Mouse (Mus musculus): ENCODE data around the gene Fgfr2. TPM values are rescaled to one million over a fixed set of nuclear protein-coding genes. Genes with fewer than 3 reads are reported as not detected.
A peak's percentile ranks its signal among the peaks of the same experiment; 100 is the strongest.

The Fgfr2 gene
- polyA plus RNA-seq, 1 experiment from 2014 or later: 123 TPM

- WGBS: 76% methylated on average over 4 of the region's 4 CpGs
- Histone ChIP-seq H3K4me1 (peaks cover 50% of the 10 kb centered on the region), H3K4me3 (no peak overlapping the region), H3K27ac (no peak overlapping the region), H3K9me3 (no peaks in the 10 kb centered on the region), H3K36me3 (no peaks in the 10 kb centered on the region), H3K9ac (no peak overlapping the region), H3K27me3 (0 out of 2 replicates have a peak, but pooled peaks cover 5% of the 10 kb centered on the region), H3K4me2 (replicated peaks) (no peak overlapping the region)
- ATAC-seq (ENCODE audit: low FRiP score, low read depth): no peak
Observed at GRCm38 (mm10) chr7:130323766-130324165, 2799.4 kb downstream of the Fgfr2 start.

- Histone ChIP-seq H3K4me2 (replicated peaks) (no peak overlapping the region), H3K27me3 (no peaks in the 10 kb centered on the region), H3K9ac (no peak overlapping the region), H3K36me3 (no peaks in the 10 kb centered on the region), H3K4me3 (no peak overlapping the region), H3K4me1 (peaks cover 19% of the 10 kb centered on the region), H3K9me3 (no peaks in the 10 kb centered on the region), H3K27ac (peak overlapping the region; percentile 4; the same call in 1 of the 2 replicates)
- WGBS: 44% methylated on average over 8 of the region's 8 CpGs
- ATAC-seq (ENCODE audit: low FRiP score, low read depth): 0 out of 2 replicates have a peak, but pooled peaks have one; percentile 48
Observed at GRCm38 (mm10) chr7:130319799-130320556, 2803.2 kb downstream of the Fgfr2 start.

- Histone ChIP-seq H3K36me3 (no peaks in the 10 kb centered on the region), H3K4me2 (replicated peaks) (no peak overlapping the region), H3K27ac (no peak overlapping the region), H3K9ac (no peak overlapping the region), H3K9me3 (no peaks in the 10 kb centered on the region), H3K4me1 (peaks cover 9% of the 10 kb centered on the region), H3K4me3 (no peak overlapping the region), H3K27me3 (no peaks in the 10 kb centered on the region)
- ATAC-seq (ENCODE audit: low FRiP score, low read depth): no peak
- 84% methylated on average over 3 of the region's 3 CpGs for WGBS
Observed at GRCm38 (mm10) chr7:130316294-130316693, 2806.9 kb downstream of the Fgfr2 start.

- Histone ChIP-seq H3K4me3 (no peak overlapping the region), H3K27ac (no peak overlapping the region), H3K9me3 (no peaks in the 10 kb centered on the region), H3K27me3 (no peaks in the 10 kb centered on the region), H3K9ac (no peak overlapping the region), H3K4me1 (peaks cover 8% of the 10 kb centered on the region), H3K36me3 (no peaks in the 10 kb centered on the region), H3K4me2 (replicated peaks) (no peak overlapping the region)
- WGBS: 71% methylated on average over 6 of the region's 6 CpGs
- ATAC-seq (ENCODE audit: low FRiP score, low read depth): no peak
Observed at GRCm38 (mm10) chr7:130315221-130315620, 2807.9 kb downstream of the Fgfr2 start.

- ATAC-seq (ENCODE audit: low FRiP score, low read depth): no peak
- WGBS: 98% methylated on average over 6 of the region's 6 CpGs
- Histone ChIP-seq H3K9me3 (no peaks in the 10 kb centered on the region), H3K36me3 (no peaks in the 10 kb centered on the region), H3K9ac (no peak overlapping the region), H3K27me3 (no peaks in the 10 kb centered on the region), H3K27ac (no peak overlapping the region), H3K4me2 (replicated peaks) (no peak overlapping the region), H3K4me3 (no peak overlapping the region), H3K4me1 (peaks cover 2% of the 10 kb centered on the region)
Observed at GRCm38 (mm10) chr7:130314658-130315057, 2808.5 kb downstream of the Fgfr2 start.

DNA sequence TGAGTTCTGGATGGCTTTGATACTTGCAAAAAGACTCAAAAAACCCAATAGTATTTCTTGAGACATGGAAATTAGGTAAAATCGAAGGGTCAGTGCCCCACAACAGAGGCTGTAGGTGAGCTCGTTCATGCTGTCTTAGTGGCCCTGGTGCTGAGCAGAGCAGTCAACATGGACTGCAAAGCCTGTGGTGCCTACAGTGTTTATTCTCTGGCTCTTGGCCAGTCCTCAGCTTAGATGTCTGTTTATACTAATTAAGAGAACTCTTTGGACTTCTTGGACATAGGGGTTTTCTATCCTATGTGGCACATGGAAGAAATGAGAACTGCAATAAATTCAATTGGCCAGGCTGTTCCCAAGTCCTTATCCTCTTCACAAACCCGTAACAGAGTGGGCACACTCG is 2811.8 kb downstream of the Fgfr2 start:
- Histone ChIP-seq H3K9me3 (no peaks in the 10 kb centered on the region), H3K36me3 (no peaks in the 10 kb centered on the region), H3K4me3 (no peak overlapping the region), H3K4me1 (no peaks in the 10 kb centered on the region), H3K27me3 (no peaks in the 10 kb centered on the region), H3K9ac (no peak overlapping the region), H3K27ac (no peak overlapping the region), H3K4me2 (replicated peaks) (no peak overlapping the region)
- no peak for ATAC-seq (ENCODE audit: low FRiP score, low read depth)
- WGBS: 83% methylated on average over 4 of the region's 4 CpGs

- ATAC-seq (ENCODE audit: low FRiP score, low read depth): no peak
- no peak overlapping the region for H3K27ac ChIP-seq
- H3K36me3 ChIP-seq: no peaks in the 10 kb centered on the region
- H3K4me2 ChIP-seq (replicated peaks): no peak overlapping the region
- H3K27me3 ChIP-seq: no peaks in the 10 kb centered on the region
- H3K9me3 ChIP-seq: no peaks in the 10 kb centered on the region
- WGBS: 88% methylated on average over 2 of the region's 2 CpGs
- H3K4me1 ChIP-seq: no peaks in the 10 kb centered on the region
- H3K4me3 ChIP-seq: no peak overlapping the region
- no peak overlapping the region for H3K9ac ChIP-seq
Observed at GRCm38 (mm10) chr7:130309180-130309579, 2814.0 kb downstream of the Fgfr2 start.

DNA sequence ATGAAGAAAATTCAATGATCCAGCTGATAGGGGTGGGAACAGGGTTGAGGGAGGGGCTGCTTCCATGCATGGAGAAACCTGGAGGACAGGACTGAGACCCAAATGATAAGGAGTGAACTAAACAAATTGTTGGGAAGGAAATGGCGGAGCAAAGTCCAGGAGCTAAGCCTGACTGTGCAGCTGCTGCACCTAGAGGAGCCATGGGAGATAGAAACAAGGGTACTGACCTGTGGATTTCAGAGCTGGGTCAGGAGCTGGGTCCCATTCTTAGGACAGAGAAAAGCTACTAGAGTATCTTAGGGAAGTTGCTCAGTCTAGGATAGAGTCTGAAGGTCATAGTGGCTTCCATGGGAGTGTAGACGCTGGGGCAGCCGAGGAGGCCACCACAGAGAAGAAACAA is 2816.1 kb downstream of the Fgfr2 start:
- H3K4me3 ChIP-seq: no peak overlapping the region
- no peak overlapping the region for H3K4me2 ChIP-seq (replicated peaks)
- WGBS: 90% methylated on average over 3 of the region's 3 CpGs
- H3K9me3 ChIP-seq: no peaks in the 10 kb centered on the region
- H3K36me3 ChIP-seq: no peaks in the 10 kb centered on the region
- no peak overlapping the region for H3K27ac ChIP-seq
- H3K4me1 ChIP-seq: 0 out of 2 replicates have a peak, but pooled peaks cover 6% of the 10 kb centered on the region
- no peak overlapping the region for H3K9ac ChIP-seq
- H3K27me3 ChIP-seq: no peaks in the 10 kb centered on the region
- ATAC-seq (ENCODE audit: low FRiP score, low read depth): no peak

DNA sequence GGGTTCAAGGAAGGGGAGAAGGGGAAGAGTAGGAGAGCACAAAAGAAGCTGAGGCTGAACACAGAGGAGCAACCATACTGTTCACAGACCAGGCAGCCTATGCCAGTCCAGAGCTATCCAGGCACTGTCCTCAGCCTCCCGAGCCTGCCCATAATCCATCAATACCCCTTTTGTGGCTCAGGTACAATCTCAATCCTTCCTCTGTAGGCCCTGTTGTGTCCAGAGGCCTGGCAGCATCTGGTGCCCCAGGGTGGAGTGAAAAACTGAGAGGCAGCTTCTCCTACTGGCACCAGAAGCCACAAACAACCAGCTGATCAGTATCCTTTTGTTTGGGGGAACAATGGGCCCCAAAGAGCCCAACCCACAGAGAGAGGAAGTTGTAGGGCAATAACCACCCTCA is 2818.5 kb downstream of the Fgfr2 start:
- Histone ChIP-seq H3K4me1 (peaks cover 7% of the 10 kb centered on the region; the same call in 1 of the 2 replicates), H3K27ac (no peak overlapping the region), H3K9me3 (no peaks in the 10 kb centered on the region), H3K36me3 (no peaks in the 10 kb centered on the region), H3K9ac (no peak overlapping the region), H3K27me3 (no peaks in the 10 kb centered on the region), H3K4me2 (replicated peaks) (no peak overlapping the region), H3K4me3 (no peak overlapping the region)
- no peak for ATAC-seq (ENCODE audit: low FRiP score, low read depth)
- WGBS: 83% methylated on average over 1 of the region's 1 CpGs

- no peaks in the 10 kb centered on the region for H3K36me3 ChIP-seq
- WGBS: 49% methylated on average over 8 of the region's 8 CpGs
- H3K4me3 ChIP-seq: no peak overlapping the region
- no peak overlapping the region for H3K9ac ChIP-seq
- no peaks in the 10 kb centered on the region for H3K27me3 ChIP-seq
- H3K27ac ChIP-seq: no peak overlapping the region
- no peak overlapping the region for H3K4me2 ChIP-seq (replicated peaks)
- no peak for ATAC-seq (ENCODE audit: low FRiP score, low read depth)
- H3K9me3 ChIP-seq: no peaks in the 10 kb centered on the region
- H3K4me1 ChIP-seq: peaks cover 17% of the 10 kb centered on the region
Observed at GRCm38 (mm10) chr7:130303464-130303863, 2819.7 kb downstream of the Fgfr2 start.

DNA sequence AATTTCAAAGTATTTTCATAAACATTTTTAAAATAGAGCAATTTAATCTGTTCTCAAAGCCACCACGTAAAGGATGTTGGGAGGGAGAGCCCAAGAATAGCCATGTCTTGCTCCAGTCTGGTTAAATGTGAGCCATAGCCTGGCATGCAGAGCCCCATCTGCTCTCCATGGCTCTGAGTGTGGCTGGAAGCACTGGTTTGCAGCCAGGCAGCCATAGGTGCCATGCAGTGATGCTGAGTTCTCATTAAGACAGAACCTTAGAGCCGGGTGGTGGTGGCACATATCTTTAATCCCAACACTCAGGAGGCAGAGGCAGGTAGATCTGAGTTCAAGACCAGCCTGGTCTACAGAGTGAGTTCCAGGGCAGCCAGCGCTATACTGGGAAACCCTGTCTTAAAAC is 2822.5 kb downstream of the Fgfr2 start:
- Histone ChIP-seq H3K4me3 (no peak overlapping the region), H3K27ac (no peak overlapping the region), H3K9ac (no peak overlapping the region), H3K36me3 (no peaks in the 10 kb centered on the region), H3K4me2 (replicated peaks) (no peak overlapping the region), H3K27me3 (no peaks in the 10 kb centered on the region), H3K4me1 (peaks cover 17% of the 10 kb centered on the region), H3K9me3 (no peaks in the 10 kb centered on the region)
- 86% methylated on average over 3 of the region's 3 CpGs for WGBS
- no peak for ATAC-seq (ENCODE audit: low FRiP score, low read depth)

DNA sequence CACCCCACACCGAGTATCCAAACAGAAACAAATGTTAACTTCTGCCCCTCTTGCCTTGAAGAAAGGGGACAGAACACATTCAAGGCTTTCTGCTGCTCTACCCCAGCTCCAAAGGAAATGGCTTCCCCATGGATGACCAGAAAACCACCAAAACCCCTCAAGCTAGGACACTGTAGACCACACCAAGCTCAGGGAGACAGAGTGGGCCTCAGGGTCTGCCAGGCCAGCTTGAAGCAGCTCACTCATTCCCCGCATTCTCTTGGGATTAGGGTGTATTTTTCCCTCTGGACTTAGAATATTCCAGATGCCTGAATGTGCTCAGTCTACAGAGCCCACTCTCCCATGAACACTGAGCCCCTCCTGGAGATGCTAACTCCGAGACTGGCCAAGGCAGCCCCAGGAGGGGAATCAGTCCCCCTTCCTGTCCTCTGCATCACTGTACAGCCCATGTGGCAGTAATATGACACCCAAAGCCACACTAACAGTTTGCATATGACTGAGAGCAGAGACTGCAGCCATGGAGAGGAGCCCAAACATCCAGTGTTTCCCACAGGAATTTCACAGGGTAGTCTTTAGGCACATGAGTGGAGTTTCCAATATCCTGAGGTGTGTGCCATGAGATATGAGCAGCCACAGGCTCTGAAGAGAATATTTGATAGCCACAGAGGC is 2824.1 kb downstream of the Fgfr2 start:
- Histone ChIP-seq H3K27ac (peak overlapping the region; percentile 28; the same call in 1 of the 2 replicates), H3K9ac (no peak overlapping the region), H3K27me3 (no peaks in the 10 kb centered on the region), H3K36me3 (no peaks in the 10 kb centered on the region), H3K4me2 (replicated peaks) (no peak overlapping the region), H3K4me3 (no peak overlapping the region), H3K4me1 (peaks cover 17% of the 10 kb centered on the region), H3K9me3 (no peaks in the 10 kb centered on the region)
- ATAC-seq (ENCODE audit: low FRiP score, low read depth): peak; percentile 64
- WGBS: 46% methylated on average over 3 of the region's 3 CpGs
